Comparison of ENCODE assay signal across 21 mouse cellular contexts in the genomic region with DNA sequence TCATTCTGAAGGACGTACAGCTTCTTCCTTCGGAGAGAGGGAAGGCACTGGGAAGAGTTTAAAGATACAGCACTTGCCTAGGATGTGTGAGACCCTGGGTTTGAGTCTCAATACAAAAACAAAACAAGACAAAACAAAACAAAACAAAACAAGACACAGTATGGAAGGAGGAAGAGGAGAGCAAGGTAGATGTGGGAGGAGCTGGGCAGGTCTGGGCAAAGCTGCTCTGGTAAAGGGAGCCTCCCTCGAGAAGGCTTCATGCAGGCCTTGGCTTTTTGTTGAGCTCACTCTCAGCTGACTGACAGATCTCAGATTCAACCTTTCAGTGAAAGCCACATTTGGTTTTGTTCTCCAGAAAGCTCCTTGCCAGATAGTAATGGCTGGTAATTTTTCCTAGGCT. TPM values are rescaled to one million over a fixed set of nuclear protein-coding genes. Genes with fewer than 3 reads are reported as not detected.
DNase-seq lines count a peak whose midpoint lies in the region; ATAC-seq and TF ChIP-seq lines count a peak whose summit lies in the region.
"Had no signal": no experiment of that assay in that cellular context is flagged by ENCODE, and none has a peak within 500 bp of the region (broad histone marks: within the 10 kb centered on the region; RNA-seq: fewer than 3 reads in every experiment).

Rbp2 (plus strand) TSS at position 301 of the 400 bp plus-strand sequence.

- 0 out of 2 replicates have a peak, but pooled peaks cover 2% of the 10 kb centered on the region for H3K27me3 ChIP-seq in limb, embryonic 15.5 days
- no peaks in the 10 kb centered on the region for H3K27me3 ChIP-seq in limb, embryonic 10.5 days (ENCODE audit: low read depth, poor library complexity, severe bottlenecking)
- H3K27me3 ChIP-seq in stomach, embryonic 15.5 days (replicated peaks): no peaks in the 10 kb centered on the region
- H3K27me3 ChIP-seq: heart, embryonic 13.5 days; hindbrain, embryonic 12.5 days had no signal

- no peak for DNase-seq in limb, embryonic 10.5 days (ENCODE audit: low spot score)
- no peak for DNase-seq in lung, adult 2 months
- no peak for DNase-seq in lung, postnatal 14 days
- DNase-seq in heart, adult 9 months (ENCODE audit: low spot score in 2 of 2): no peak
- DNase-seq in layer of hippocampus, adult 11-12 months (ENCODE audit: low spot score): no peak
- DNase-seq: adrenal gland, postnatal 14 days; cerebellum, adult 11-12 months; cerebellum, adult 9-10 months; cerebellum, postnatal 36 days; gastrocnemius, adult 2 months; gastrocnemius, postnatal 25 days; heart, postnatal 4 days had no signal

- no peaks in the 10 kb centered on the region for H3K9me3 ChIP-seq in limb, embryonic 15.5 days
- no peaks in the 10 kb centered on the region for H3K9me3 ChIP-seq in limb, embryonic 10.5 days (replicated peaks)
- H3K9me3 ChIP-seq in stomach, embryonic 15.5 days: no peaks in the 10 kb centered on the region
- H3K9me3 ChIP-seq: forebrain, embryonic 10.5 days; heart, embryonic 13.5 days; hindbrain, embryonic 12.5 days had no signal

- H3K4me3 ChIP-seq in limb, embryonic 15.5 days: no peak within 1 kb of the TSS
- no peak within 1 kb of the TSS for H3K4me3 ChIP-seq in limb, embryonic 10.5 days
- no peak within 1 kb of the TSS for H3K4me3 ChIP-seq in lung, adult 2 months (replicated peaks; ENCODE audit: extremely low read depth, low read depth, low read length)
- H3K4me3 ChIP-seq in stomach, embryonic 15.5 days (replicated peaks): no peak within 1 kb of the TSS
- H3K4me3 ChIP-seq: erythroblast, embryonic 14.5 days; forebrain, embryonic 10.5 days; gastrocnemius, adult 2 months; heart, embryonic 13.5 days; hindbrain, embryonic 12.5 days had no signal

- no peak within 1 kb of the TSS for H3K9ac ChIP-seq in limb, embryonic 15.5 days
- no peak within 1 kb of the TSS for H3K9ac ChIP-seq in stomach, embryonic 15.5 days
- H3K9ac ChIP-seq: heart, embryonic 13.5 days; hindbrain, embryonic 12.5 days had no signal

- ATAC-seq in limb, embryonic 15.5 days (ENCODE audit: insufficient number of reproducible peaks, low FRiP score, low TSS enrichment, low read depth): no peak
- no peak for ATAC-seq in stomach, embryonic 15.5 days (ENCODE audit: insufficient read depth, low FRiP score, low read depth)
- ATAC-seq: activated CD4-positive, CD25-positive, alpha-beta regulatory T cell, adult 4 months; forebrain, embryonic 14.5 days had no signal

- H3K4me2 ChIP-seq in limb, embryonic 15.5 days: no peak within 1 kb of the TSS
- H3K4me2 ChIP-seq in stomach, embryonic 15.5 days: no peak within 1 kb of the TSS
- H3K4me2 ChIP-seq: heart, embryonic 13.5 days; hindbrain, embryonic 12.5 days had no signal

- H3K36me3 ChIP-seq in limb, embryonic 15.5 days: no peaks in the 10 kb centered on the region
- no peaks in the 10 kb centered on the region for H3K36me3 ChIP-seq in limb, embryonic 10.5 days
- H3K36me3 ChIP-seq in stomach, embryonic 15.5 days: no peaks in the 10 kb centered on the region
- H3K36me3 ChIP-seq: forebrain, embryonic 10.5 days; heart, embryonic 13.5 days; hindbrain, embryonic 12.5 days had no signal

- WGBS in limb, embryonic 15.5 days: 87% methylated on average over 3 of the region's 3 CpGs
- WGBS in limb, embryonic 10.5 days: 86% methylated on average over 3 of the region's 3 CpGs
- 86% methylated on average over 3 of the region's 3 CpGs for WGBS in lung, adult 2 months
- WGBS in stomach, embryonic 15.5 days: 78% methylated on average over 3 of the region's 3 CpGs

- no peak for TF ChIP-seq POLR2A in lung, adult 2 months (IDR thresholded peaks at IDR 0.05; ENCODE audit: borderline replicate concordance, extremely low read depth, low read depth, low read length)

- no peaks in the 10 kb centered on the region for H3K4me1 ChIP-seq in limb, embryonic 15.5 days
- H3K4me1 ChIP-seq in limb, embryonic 10.5 days: peaks cover 14% of the 10 kb centered on the region
- no peaks in the 10 kb centered on the region for H3K4me1 ChIP-seq in lung, adult 2 months (ENCODE audit: control insufficient read depth, insufficient read depth, low read length)
- no peaks in the 10 kb centered on the region; the same call in 1 of the 2 replicates for H3K4me1 ChIP-seq in stomach, embryonic 15.5 days

- H3K27ac ChIP-seq in limb, embryonic 15.5 days: no peak within 1 kb of the TSS
- no peak within 1 kb of the TSS for H3K27ac ChIP-seq in limb, embryonic 10.5 days
- H3K27ac ChIP-seq in stomach, embryonic 15.5 days: no peak within 1 kb of the TSS
- H3K27ac ChIP-seq: forebrain, embryonic 10.5 days; gastrocnemius, adult 2 months; heart, embryonic 13.5 days; hindbrain, embryonic 12.5 days had no signal

- TF ChIP-seq CTCF in lung, adult 2 months (IDR thresholded peaks at IDR 0.05; ENCODE audit: insufficient read depth, low read length): no peak

RNA-seq across cellular contexts. Expression of gene Rbp2, which starts in this region (rescaled TPM):
- 33.1 and 44.4 TPM in 2 replicates for polyA plus RNA-seq in limb, embryonic 15.5 days (2015; fragmentation: Nextera tagmentation; extraction: Ambion mirVana)
- 0.45 and 0.46 TPM in 2 replicates for polyA plus RNA-seq in limb, embryonic 10.5 days (2016; fragmentation: Nextera tagmentation; extraction: Ambion mirVana)
- polyA plus RNA-seq in lung, adult 2 months (2012; rRNA removed): 0.40 and 12.4 TPM in 2 replicates
- 69.8 and 72.8 TPM in 2 replicates for polyA plus RNA-seq in stomach, embryonic 15.5 days (2015; fragmentation: Nextera tagmentation; extraction: Ambion mirVana)
- polyA plus RNA-seq: activated CD4-positive, CD25-positive, alpha-beta regulatory T cell, adult 4 months; erythroblast, embryonic 14.5 days; heart, embryonic 13.5 days; heart, postnatal 0 days had no signal
